Mouse (Mus musculus) liver, embryonic 14.5 days (tissue): Measurements from ENCODE around the gene Hmg20b. TPM values are rescaled to one million over a fixed set of nuclear protein-coding genes. Genes with fewer than 3 reads are reported as not detected.

Experiments
- ATAC-seq: fragments of 200-750 bp; cut with Nextera tagmentation; 2 replicates; pipeline ENCODE4 v1.8.0; 2017; ENCODE audit warnings: moderate number of reproducible peaks, mild to moderate bottlenecking, moderate library complexity; ENCODE audit not compliant: insufficient read depth
- DNase-seq, 3 experiments: peaks; one replicate each; pipeline ENCODE4 v3.0.0-alpha.2; 2012 to 2013; ENCODE audit warnings: low read depth in 3 of 3, low spot score in 3 of 3
- H3K27ac ChIP-seq: fragments of 300-500 bp; sonication (generic); 2 replicates; pipeline ENCODE4 v1.5.1; 2014; ENCODE audit warnings: moderate library complexity, mild to moderate bottlenecking, control low read depth, inconsistent platforms
- H3K27me3 ChIP-seq: fragments of 300-500 bp; sonication (generic); 2 replicates; pipeline ENCODE4 v1.6.1; 2014; ENCODE audit warnings: mild to moderate bottlenecking, low read length, moderate library complexity; ENCODE audit not compliant: control insufficient read depth, insufficient read depth
- H3K36me3 ChIP-seq: fragments of 300-500 bp; sonication (generic); replicated peaks from 2 replicates; pipeline ENCODE4 v1.6.1; 2014; ENCODE audit warnings: low read depth; ENCODE audit not compliant: control insufficient read depth, insufficient read depth
- H3K4me1 ChIP-seq, 2 experiments: fragments of 200-500 bp in 1 of 2; fragments of 300-500 bp in 1 of 2; sonication (generic) in 1 of 2; replicated peaks; 2 replicates each; pipeline ENCODE4 v1.6.1; 2012 to 2014; ENCODE audit warnings: antibody characterized with exemption in 1 of 2, inconsistent platforms in 1 of 2, low read length in 1 of 2; ENCODE audit not compliant: control insufficient read depth in 2 of 2, insufficient read depth in 2 of 2
- H3K4me2 ChIP-seq: fragments of 300-500 bp; sonication (generic); 2 replicates; pipeline ENCODE4 v1.6.1; 2014; ENCODE audit warnings: low read depth, mild to moderate bottlenecking, control low read depth, moderate library complexity
- H3K4me3 ChIP-seq, 2 experiments: fragments of 200-500 bp in 1 of 2; fragments of 300-500 bp in 1 of 2; sonication (generic) in 1 of 2; 2 replicates each; pipeline ENCODE4 v1.5.1; 2012 to 2014; ENCODE audit warnings: low read depth in 2 of 2, low read length in 2 of 2, mild to moderate bottlenecking in 2 of 2, control low read depth in 1 of 2, inconsistent platforms in 1 of 2, moderate library complexity in 1 of 2; ENCODE audit not compliant: insufficient read depth in 1 of 2
- H3K9ac ChIP-seq: fragments of 300-500 bp; sonication (generic); replicated peaks from 2 replicates; pipeline ENCODE4 v1.6.1; 2014; ENCODE audit warnings: mild to moderate bottlenecking, control low read depth, moderate library complexity
- H3K9me3 ChIP-seq: fragments of 300-500 bp; sonication (generic); 2 replicates; pipeline ENCODE4 v1.6.1; 2016; ENCODE audit warnings: low read length, mixed read lengths; ENCODE audit not compliant: control insufficient read depth
- CTCF ChIP-seq: IDR thresholded peaks from 2 replicates; pipeline ENCODE4 v1.5.1; 2016; ENCODE audit warnings: antibody characterized with exemption, low read depth, control low read depth
- EP300 ChIP-seq: IDR thresholded peaks from 2 replicates; pipeline ENCODE4 v1.6.1; 2016; ENCODE audit warnings: antibody characterized with exemption, low read depth
- WGBS: fragments of 180-500 bp; shearing (Covaris S2); extraction: QIAGEN DNeasy Blood & Tissue Kit; methylation state at CpG from one replicate; pipeline ENCODE4 v1.1.7; 2014; ENCODE audit not compliant: insufficient replicate concordance; 5-methylcytosine and 5-hydroxymethylcytosine counted together
- polyA plus RNA-seq, 2 experiments: library from polyadenylated mRNA; depleted of rRNA in 1 of 2; stranded (reverse) in 1 of 2; unstranded in 1 of 2; fragments of >200 nt; fragmentation: Nextera tagmentation in 1 of 2; extraction: Ambion mirVana in 1 of 2; gene quantifications; 2 replicates each; pipeline versions ENCODE4 v1.2.1 to v1.2.3; 2012 to 2014

The Hmg20b gene
- polyA plus RNA-seq, 2 experiments = 20.3 to 24.9 TPM

DNA sequence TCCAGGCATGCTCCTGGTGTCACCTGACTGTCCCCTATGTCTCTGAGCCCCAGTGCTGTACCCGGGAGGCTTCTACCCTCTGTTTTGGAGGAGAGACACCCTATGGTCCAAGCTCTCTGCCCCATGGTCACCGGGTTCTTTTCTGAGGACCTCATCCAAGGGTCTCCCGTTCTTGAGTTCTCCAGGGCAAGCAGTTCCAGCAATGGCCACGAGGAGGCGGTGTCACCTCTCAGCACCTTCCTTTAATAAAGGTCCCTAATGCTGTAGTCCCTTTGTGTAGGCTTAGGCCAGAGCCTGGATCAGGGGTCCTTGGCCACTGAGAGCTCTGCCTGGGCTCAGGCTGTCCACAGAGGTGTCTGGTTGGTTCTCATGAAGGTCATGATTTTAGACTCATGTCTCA lies 44.8 kb upstream of the Hmg20b start:
- TF ChIP-seq CTCF (peak; percentile 98), EP300 (no peak)
- H3K4me3 ChIP-seq = no peak overlapping the region
- peaks cover 2 to 5% of the 10 kb centered on the region in 2 experiments; a peak in 3 of 4 replicates for H3K4me1 ChIP-seq
- ATAC-seq (no peak), DNase-seq (peak in 1 of 3 experiments; percentile 53)
- no peaks in the 10 kb centered on the region for H3K36me3 ChIP-seq
- H3K9me3 ChIP-seq = no peaks in the 10 kb centered on the region
- H3K27ac ChIP-seq = no peak overlapping the region
- H3K27me3 ChIP-seq = no peaks in the 10 kb centered on the region
- no peak overlapping the region for H3K4me2 ChIP-seq
- no peak overlapping the region for H3K9ac ChIP-seq
- WGBS = 4% methylated on average over 5 of the region's 5 CpGs

GRCm38 (mm10) chr10:81393456-81394063 lies 43.3 kb upstream of the Hmg20b start:
- 5% methylated on average over 19 of the region's 19 CpGs for WGBS
- Histone ChIP-seq H3K4me2 (peak overlapping the region; percentile 65), H3K4me1 (peaks cover 2 to 5% of the 10 kb centered on the region in 2 experiments; a peak in 3 of 4 replicates), H3K27ac (no peak overlapping the region), H3K9ac (peak overlapping the region; percentile 37; the same call in 1 of the 2 replicates), H3K27me3 (no peaks in the 10 kb centered on the region), H3K36me3 (no peaks in the 10 kb centered on the region), H3K4me3 (peak overlapping the region; percentile 41), H3K9me3 (no peaks in the 10 kb centered on the region)
- DNase-seq (no peak), ATAC-seq (no peak)
- no peak for TF ChIP-seq EP300
- no peak for TF ChIP-seq CTCF

DNA sequence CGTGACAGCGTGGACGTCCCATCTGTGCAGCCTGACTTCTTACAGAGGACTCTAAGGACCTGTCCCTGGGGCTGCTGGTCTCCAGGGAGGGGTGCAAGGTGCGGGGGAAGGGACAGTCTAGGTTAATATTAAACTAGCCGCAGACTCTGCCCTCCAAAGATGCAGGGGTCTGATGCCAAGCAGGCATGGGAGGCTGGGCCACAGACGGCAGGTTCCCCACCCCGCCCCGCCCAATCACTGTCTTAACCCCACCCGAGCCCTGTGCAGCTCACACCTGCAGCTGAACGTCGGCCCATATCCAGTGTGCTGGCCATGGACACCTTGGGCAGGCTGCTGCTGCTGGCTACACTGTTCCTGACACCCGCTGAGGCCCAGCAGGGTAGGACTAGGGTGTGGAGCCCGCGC lies 42.5 kb upstream of the Hmg20b start, which contains the start of gene Smim24:
Smim24 (plus strand) TSS at position 271 of the 405 bp plus-strand sequence.
- Histone ChIP-seq H3K9me3 (no peaks in the 10 kb centered on the region), H3K4me1 (peaks cover 2 to 5% of the 10 kb centered on the region in 2 experiments; a peak in 3 of 4 replicates), H3K4me3 (peak within 1 kb of the TSS; percentile 41), H3K9ac (peak within 1 kb of the TSS; percentile 37; the same call in 1 of the 2 replicates), H3K27me3 (no peaks in the 10 kb centered on the region), H3K27ac (no peak within 1 kb of the TSS), H3K4me2 (peak within 1 kb of the TSS; percentile 65), H3K36me3 (peaks cover 4% of the 10 kb centered on the region; the same call in 1 of the 2 replicates)
- DNase-seq = no peak
- WGBS = 49% methylated on average over 14 of the region's 14 CpGs
- ATAC-seq = no peak; the same call in 1 of the 2 replicates
- no peak for TF ChIP-seq EP300
- no peak for TF ChIP-seq CTCF

- DNase-seq (no peak), ATAC-seq (no peak)
- Histone ChIP-seq H3K9ac (no peak overlapping the region), H3K4me2 (no peak overlapping the region), H3K36me3 (peaks cover 9% of the 10 kb centered on the region; the same call in 1 of the 2 replicates), H3K4me3 (no peak overlapping the region), H3K27ac (no peak overlapping the region), H3K9me3 (no peaks in the 10 kb centered on the region), H3K4me1 (peaks cover 2 to 5% of the 10 kb centered on the region in 2 experiments; a peak in 3 of 4 replicates), H3K27me3 (no peaks in the 10 kb centered on the region)
- no peak for TF ChIP-seq CTCF
- TF ChIP-seq EP300 = no peak
- 44% methylated on average over 6 of the region's 6 CpGs for WGBS
Measured at GRCm38 (mm10) chr10:81392270-81392669, 42.0 kb upstream of the Hmg20b start.

- Histone ChIP-seq H3K4me3 (no peak overlapping the region), H3K9me3 (no peaks in the 10 kb centered on the region), H3K27me3 (no peaks in the 10 kb centered on the region), H3K9ac (no peak overlapping the region), H3K4me1 (peaks cover 3 to 5% of the 10 kb centered on the region in 2 experiments), H3K4me2 (no peak overlapping the region), H3K36me3 (peaks cover 11% of the 10 kb centered on the region), H3K27ac (no peak overlapping the region)
- ATAC-seq (no peak), DNase-seq (no peak)
- no peak for TF ChIP-seq EP300
- TF ChIP-seq CTCF = no peak
- WGBS = 83% methylated on average over 13 of the region's 13 CpGs
Measured at GRCm38 (mm10) chr10:81390678-81390965, 40.3 kb upstream of the Hmg20b start.
